Mouse (Mus musculus) embryonic fibroblast, embryonic 13.5 days (primary cell): ENCODE measurements around the gene Dhx58.

Experiments
- CTCF ChIP-seq: IDR thresholded peaks from 2 replicates; pipeline ENCODE4 v1.5.1; 2011; ENCODE audit warnings: mild to moderate bottlenecking, control low read depth, low read length, moderate library complexity, borderline replicate concordance; ENCODE audit not compliant: insufficient read depth
- POLR2A ChIP-seq: IDR thresholded peaks from 2 replicates; pipeline ENCODE4 v1.6.1; 2011; ENCODE audit warnings: low read depth, mild to moderate bottlenecking, control low read depth, low read length, moderate library complexity

DNA sequence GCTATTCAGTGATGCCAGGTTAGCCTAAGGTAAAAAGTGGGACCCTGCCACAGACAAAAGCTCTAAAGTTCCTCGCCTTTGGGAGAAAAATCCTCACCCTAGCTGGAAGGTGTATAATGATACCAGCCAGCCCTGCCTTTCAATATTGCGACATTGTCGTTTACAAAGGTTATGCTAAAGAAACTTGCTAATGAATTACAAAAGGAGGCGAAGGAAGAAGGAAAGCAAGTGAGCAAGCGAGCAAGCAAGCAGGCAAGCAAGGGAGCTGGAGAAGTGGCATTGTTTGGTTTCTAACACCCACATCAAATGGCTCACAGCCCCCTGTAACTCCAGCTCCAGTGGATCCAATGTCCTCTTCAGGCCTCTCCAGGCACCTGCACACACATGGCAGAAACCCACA, 21.5 kb downstream of the Dhx58 start:
- TF ChIP-seq POLR2A = no peak
- no peak for TF ChIP-seq CTCF
